Mouse (Mus musculus) monocyte, adult 2 months (primary cell): ENCODE data around the gene Styk1.
"Not testable (repeated sequence)": the region's sequence is repeated elsewhere in the genome, so short reads cannot be mapped to it uniquely, and the experiment has no call there.

Experiments used
- DNase-seq, 2 experiments: peaks; one replicate each; pipeline ENCODE4 v3.0.0; 2022; ENCODE audit warnings: low spot score in 2 of 2, low read depth in 1 of 2

The Styk1 gene

GRCm38 (mm10) chr6:131292991-131293788 is 60.2 kb downstream of the Styk1 start, which contains the start of gene Magohb:
Magohb (minus strand) TSS chr6:131293244.
- peak; percentile 28 to 79 for DNase-seq

DNA sequence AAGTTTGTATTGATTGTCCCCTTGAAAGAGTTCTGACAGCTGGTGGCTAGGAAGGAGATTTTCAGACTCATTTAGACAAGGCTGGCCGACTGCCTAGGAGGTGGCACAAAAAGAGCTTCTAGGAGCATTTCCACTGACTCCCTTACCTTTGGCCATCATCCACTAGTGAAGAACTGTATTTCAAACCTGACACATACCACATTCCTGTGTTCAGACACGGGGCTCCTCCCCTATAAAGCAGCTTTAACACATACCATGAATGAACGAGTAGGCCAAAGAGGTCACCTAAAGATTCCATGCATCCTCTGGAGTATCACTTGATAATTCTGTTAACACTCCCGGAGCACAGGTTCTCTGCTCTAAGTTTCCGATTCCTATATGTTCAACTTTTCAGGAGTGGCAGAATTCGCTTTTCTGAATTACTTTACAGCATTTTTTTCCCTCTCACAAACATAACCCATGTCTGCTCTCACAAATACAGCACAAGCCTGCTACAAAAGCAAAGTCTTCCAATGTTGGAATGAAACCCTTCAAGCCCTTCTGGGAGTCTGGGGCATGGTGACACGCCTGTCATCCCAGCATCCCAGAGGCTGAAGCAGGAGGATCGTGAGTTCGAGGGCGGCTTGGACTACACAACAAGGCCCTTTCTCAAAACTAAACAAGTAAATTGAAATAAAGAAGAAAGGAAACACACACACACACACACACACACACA is 61.0 kb downstream of the Styk1 start:
- no peak for DNase-seq

- DNase-seq: no peak
Measured at GRCm38 (mm10) chr6:131290430-131290829, 63.0 kb downstream of the Styk1 start.

GRCm38 (mm10) chr6:131278160-131278559 is 75.2 kb downstream of the Styk1 start:
- not testable (repeated sequence) for DNase-seq

DNA sequence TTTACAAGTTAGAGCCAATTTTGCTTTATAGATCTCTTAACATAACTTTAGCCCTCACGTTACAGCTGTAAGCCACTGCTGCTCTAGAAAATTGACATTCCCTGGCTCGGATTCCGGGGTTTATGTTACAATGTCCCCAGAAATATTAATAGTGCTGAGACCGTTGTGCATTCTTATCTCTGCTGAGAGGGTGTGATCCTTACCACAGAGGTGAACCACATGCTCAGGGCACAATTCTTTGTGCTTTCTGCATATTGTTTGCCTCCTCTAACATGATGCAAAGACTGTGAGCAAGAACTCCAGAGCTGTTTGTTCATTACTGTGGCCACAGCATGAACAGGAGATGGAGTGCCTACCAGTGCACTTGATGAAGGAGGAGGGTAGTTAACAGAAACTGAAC is 76.7 kb downstream of the Styk1 start:
- no peak for DNase-seq

GRCm38 (mm10) chr6:131272311-131272710 is 81.1 kb downstream of the Styk1 start:
- DNase-seq: no peak

GRCm38 (mm10) chr6:131270312-131270711 is 83.1 kb downstream of the Styk1 start:
- no peak for DNase-seq

DNA sequence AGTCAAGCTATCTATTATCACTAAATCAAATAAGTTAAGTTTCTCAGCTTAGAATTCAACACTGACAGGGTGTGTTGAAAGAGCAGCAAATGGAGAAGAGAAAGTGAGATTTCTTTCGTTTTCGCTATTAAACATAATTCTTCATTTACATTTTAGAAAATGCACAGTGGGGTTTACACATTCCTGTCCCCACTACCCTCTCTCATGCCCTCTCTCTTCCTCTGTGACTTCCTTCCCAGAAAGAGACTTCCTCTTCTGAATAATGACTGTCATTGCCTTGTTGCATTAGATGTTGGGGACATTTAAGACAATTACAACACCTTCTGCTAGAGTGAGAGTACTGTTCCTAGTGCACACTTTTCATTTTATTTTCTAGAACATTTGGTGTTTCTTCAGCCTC is 83.8 kb downstream of the Styk1 start:
- peak in 1 of 2 experiments; percentile 22 for DNase-seq

- no peak for DNase-seq
Measured at GRCm38 (mm10) chr6:131264175-131264574, 89.2 kb downstream of the Styk1 start.

DNA sequence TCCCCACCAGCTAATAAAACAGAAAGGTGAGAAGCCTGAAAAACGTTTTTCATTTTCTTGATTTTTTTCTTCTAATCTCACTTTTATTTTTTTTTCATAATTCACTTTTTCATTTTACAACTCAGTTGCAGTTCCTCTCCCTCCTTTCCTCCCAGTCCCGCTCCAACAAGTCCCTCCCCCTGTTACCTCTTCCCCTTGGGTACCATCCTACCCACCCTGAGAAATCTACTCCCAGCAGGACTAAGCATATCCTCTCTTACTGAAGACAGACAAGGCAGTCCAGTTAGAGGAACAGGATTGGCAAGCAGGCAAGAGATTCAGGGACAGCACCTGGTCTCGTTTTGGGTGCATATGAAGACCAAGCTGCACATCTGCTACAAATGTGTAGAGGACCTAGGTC is 90.6 kb downstream of the Styk1 start:
- DNase-seq: no peak

DNA sequence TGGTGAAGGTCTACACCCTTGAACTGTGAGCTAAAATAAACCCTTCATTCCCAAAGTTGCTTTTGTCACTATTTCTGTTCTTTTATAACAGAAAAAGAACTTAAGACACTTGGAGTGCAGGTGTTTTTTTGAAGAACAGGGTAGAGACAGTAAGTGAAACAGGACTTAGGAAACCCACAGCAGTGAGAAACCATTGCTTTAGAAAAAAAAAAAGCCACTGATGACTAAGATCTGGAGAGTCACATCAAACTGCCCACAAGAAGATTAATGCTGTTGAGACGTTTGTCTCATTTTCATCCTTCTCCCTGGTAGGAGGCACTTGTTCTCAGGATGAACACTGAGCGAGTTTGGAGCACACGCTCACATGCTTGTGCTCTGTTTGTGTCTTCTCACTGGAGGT is 91.4 kb downstream of the Styk1 start:
- no peak for DNase-seq
